Mouse (Mus musculus) forebrain, embryonic 10.5 days (tissue): ENCODE data around the gene Zmat5. TPM values are rescaled to one million over a fixed set of nuclear protein-coding genes. Genes with fewer than 3 reads are reported as not detected.

Source experiments
- DNase-seq: peaks from one replicate; pipeline ENCODE4 v3.0.0-alpha.2; 2017; ENCODE audit warnings: low spot score; ENCODE audit errors: extremely low spot score
- H3K27ac ChIP-seq: fragments of 300-500 bp; sonication (generic); 2 replicates; pipeline ENCODE4 v1.5.1; 2016; ENCODE audit warnings: mild to moderate bottlenecking
- H3K27me3 ChIP-seq: fragments of 300-500 bp; sonication (generic); 2 replicates; pipeline ENCODE4 v1.6.1; 2016; ENCODE audit warnings: mild to moderate bottlenecking; ENCODE audit not compliant: poor library complexity, severe bottlenecking
- H3K36me3 ChIP-seq: fragments of 300-500 bp; sonication (generic); replicated peaks from 2 replicates; pipeline ENCODE4 v1.6.1; 2016; ENCODE audit warnings: mild to moderate bottlenecking, moderate library complexity
- H3K4me1 ChIP-seq: fragments of 300-500 bp; sonication (generic); 2 replicates; pipeline ENCODE4 v1.6.1; 2016
- H3K4me3 ChIP-seq: fragments of 300-500 bp; sonication (generic); 2 replicates; pipeline ENCODE4 v1.5.1; 2016; ENCODE audit warnings: mild to moderate bottlenecking, moderate library complexity
- H3K9me3 ChIP-seq: fragments of 300-500 bp; sonication (generic); 2 replicates; pipeline ENCODE4 v1.6.1; 2016; ENCODE audit warnings: mild to moderate bottlenecking, moderate library complexity
- WGBS: fragments of 180-500 bp; shearing (Covaris S2); methylation state at CpG from one replicate; pipeline ENCODE4 v1.1.7; 2016; 5-methylcytosine and 5-hydroxymethylcytosine counted together
- polyA plus RNA-seq: library from polyadenylated mRNA; unstranded; fragments of >200 nt; fragmentation: Nextera tagmentation; extraction: Ambion mirVana; gene quantifications from 2 replicates; pipeline ENCODE4 v1.2.1, GENCODE M21; 2016

Gene Zmat5
- polyA plus RNA-seq, 1 experiment from 2014 or later, result 76.8 TPM

DNA sequence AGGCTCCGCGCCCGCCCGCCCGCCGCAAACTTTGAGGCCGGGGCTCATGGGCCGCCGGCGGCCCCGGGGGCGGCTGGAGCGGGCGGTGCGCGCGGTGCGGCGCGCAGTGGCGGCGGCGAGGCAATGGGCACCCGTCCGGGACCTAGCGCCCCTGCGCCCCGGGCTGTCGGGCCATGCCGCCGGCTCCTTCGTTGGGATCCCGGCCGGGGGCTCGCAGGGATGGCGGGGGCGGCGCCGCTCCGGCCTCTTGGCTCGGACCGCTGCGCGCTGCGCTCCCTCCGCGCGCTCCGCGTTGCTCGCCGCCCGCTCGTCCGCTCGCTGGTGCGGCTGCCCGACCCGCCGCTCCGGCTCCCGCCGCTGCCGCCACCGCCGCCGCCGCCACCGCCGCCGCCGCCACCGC is 42.3 kb downstream of the Zmat5 start, which contains the start of gene Cabp7:
TSS of gene Cabp7 (minus strand) at position 46 of the 400 bp plus-strand sequence.
- under 1% methylated on average over 65 of the region's 73 CpGs for WGBS
- no peaks in the 10 kb centered on the region for H3K9me3 ChIP-seq
- H3K27ac ChIP-seq, result peak within 1 kb of the TSS; percentile 30; the same call in 1 of the 2 replicates
- peaks cover 27% of the 10 kb centered on the region for H3K4me1 ChIP-seq
- H3K4me3 ChIP-seq, result peak within 1 kb of the TSS; percentile 67
- DNase-seq, result no peak
- H3K36me3 ChIP-seq, result no peaks in the 10 kb centered on the region
- peaks cover 99% of the 10 kb centered on the region for H3K27me3 ChIP-seq

DNA sequence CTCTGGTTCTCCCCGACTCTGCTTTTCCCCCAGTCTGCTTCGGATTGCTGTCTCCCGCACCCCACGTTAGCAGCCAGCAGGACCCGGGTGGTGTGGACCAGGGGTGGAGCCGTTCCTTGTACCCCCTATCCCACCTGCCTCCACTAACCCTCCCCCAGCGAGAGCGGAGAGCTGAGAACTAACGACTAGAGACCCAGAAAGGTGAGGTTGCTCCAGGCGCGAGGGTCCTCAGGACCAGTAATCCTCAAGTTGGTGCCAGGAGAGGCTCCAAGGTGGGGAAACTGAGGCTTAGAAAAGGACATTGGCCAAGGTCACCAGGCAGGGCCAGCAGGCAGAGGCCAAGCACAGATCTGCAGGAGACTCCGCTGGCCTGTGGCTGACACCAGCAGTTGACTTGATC is 42.8 kb downstream of the Zmat5 start:
- Histone ChIP-seq H3K36me3 (no peaks in the 10 kb centered on the region), H3K4me3 (peak overlapping the region; percentile 67), H3K4me1 (peaks cover 27% of the 10 kb centered on the region), H3K9me3 (no peaks in the 10 kb centered on the region), H3K27ac (0 out of 2 replicates have a peak overlapping the region, but pooled peaks have one; percentile 30), H3K27me3 (peaks cover 99% of the 10 kb centered on the region)
- WGBS, result 1% methylated on average over 12 of the region's 12 CpGs
- DNase-seq, result peak; percentile 37

DNA sequence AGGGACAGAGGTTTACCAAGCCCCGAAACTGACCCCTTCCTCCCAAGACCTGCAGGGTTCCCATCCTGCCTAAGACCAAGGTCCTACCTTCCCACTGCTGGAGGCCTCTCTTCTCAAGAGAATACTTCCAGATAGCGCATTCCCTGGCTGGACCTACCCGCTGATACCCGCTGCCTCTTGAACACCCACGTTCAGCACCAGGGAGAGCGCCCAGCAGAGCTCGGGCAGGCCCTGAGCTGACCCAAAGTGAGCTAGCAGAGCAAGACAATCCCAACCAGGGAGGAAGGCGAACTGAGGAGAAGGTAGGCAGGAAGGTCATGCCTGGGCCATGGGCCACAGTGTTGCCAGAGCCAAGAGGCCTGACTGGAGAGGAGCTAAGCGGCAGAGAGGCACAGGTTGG is 45.8 kb downstream of the Zmat5 start:
- Histone ChIP-seq H3K9me3 (peaks cover 6% of the 10 kb centered on the region; the same call in 1 of the 2 replicates), H3K36me3 (no peaks in the 10 kb centered on the region), H3K27me3 (peaks cover 75% of the 10 kb centered on the region), H3K4me3 (no peak overlapping the region), H3K27ac (no peak overlapping the region), H3K4me1 (peaks cover 43% of the 10 kb centered on the region)
- WGBS, result 6% methylated on average over 9 of the region's 9 CpGs
- DNase-seq, result peak; percentile 72

GRCm38 (mm10) chr11:4752836-4753235 is 48.4 kb downstream of the Zmat5 start:
- H3K27me3 ChIP-seq, result peaks cover 49% of the 10 kb centered on the region
- DNase-seq, result no peak
- H3K27ac ChIP-seq, result no peak overlapping the region
- H3K4me1 ChIP-seq, result peaks cover 18% of the 10 kb centered on the region
- WGBS, result 21% methylated on average over 10 of the region's 10 CpGs
- peaks cover 6% of the 10 kb centered on the region; the same call in 1 of the 2 replicates for H3K9me3 ChIP-seq
- no peak overlapping the region for H3K4me3 ChIP-seq
- no peaks in the 10 kb centered on the region for H3K36me3 ChIP-seq

- WGBS, result 95% methylated on average over 3 of the region's 3 CpGs
These were observed 49.6 kb downstream of the Zmat5 start for GRCm38 (mm10) chr11:4754036-4754435.

DNA sequence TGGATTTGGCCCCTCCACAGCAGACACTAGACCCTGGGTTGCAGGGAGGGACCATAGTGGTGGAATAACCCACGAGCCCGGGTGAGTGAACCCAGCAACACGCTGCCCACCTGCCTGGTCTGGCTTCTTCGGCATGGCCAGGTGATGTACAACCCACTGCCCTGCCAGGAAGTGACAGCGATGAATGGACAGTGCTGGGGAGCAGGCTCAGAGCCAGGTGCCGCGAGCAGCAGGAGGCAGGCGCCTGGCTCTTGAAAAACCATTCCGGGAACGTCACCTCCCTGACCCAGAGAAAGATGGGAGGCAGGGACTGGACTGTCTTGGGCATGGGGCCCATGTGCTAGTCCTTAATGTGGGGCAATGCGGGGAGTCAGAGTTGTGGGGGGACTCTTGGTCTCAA is 50.4 kb downstream of the Zmat5 start:
- H3K4me1 ChIP-seq, result peaks cover 18% of the 10 kb centered on the region
- no peak overlapping the region for H3K27ac ChIP-seq
- no peaks in the 10 kb centered on the region for H3K36me3 ChIP-seq
- no peak overlapping the region for H3K4me3 ChIP-seq
- no peak for DNase-seq
- peaks cover 6% of the 10 kb centered on the region; the same call in 1 of the 2 replicates for H3K9me3 ChIP-seq
- peaks cover 29% of the 10 kb centered on the region for H3K27me3 ChIP-seq
- 86% methylated on average over 11 of the region's 11 CpGs for WGBS

More at GRCm38 (mm10) chr11:4754036-4754435, 49.6 kb downstream of the Zmat5 start:
- H3K27ac ChIP-seq, result no peak overlapping the region
- H3K4me1 ChIP-seq, result peaks cover 18% of the 10 kb centered on the region
- H3K9me3 ChIP-seq, result peaks cover 6% of the 10 kb centered on the region; the same call in 1 of the 2 replicates
- H3K27me3 ChIP-seq, result peaks cover 37% of the 10 kb centered on the region
- no peaks in the 10 kb centered on the region for H3K36me3 ChIP-seq
- DNase-seq, result no peak
- H3K4me3 ChIP-seq, result no peak overlapping the region

DNA sequence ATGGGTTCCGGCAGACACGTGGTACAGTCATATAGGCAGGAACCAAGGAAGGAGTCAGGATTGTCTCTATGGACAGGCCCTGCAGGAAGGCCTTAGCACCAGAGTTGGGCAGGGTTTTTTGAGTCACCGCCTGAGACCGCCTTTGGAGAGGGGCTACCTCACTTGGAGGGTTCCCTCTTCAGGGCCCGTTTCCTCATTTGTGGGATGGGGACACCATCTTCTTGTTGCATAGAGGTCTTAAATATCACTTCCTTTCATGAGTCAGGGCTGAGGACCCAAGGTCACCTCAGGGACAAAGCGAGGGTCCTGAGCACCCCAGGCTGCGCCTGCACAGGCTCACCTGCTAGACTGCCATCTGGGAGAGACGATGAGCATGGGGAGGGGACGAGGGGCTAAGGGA is 52.0 kb downstream of the Zmat5 start:
- Histone ChIP-seq H3K36me3 (no peaks in the 10 kb centered on the region), H3K27ac (no peak overlapping the region), H3K4me1 (peaks cover 20% of the 10 kb centered on the region), H3K9me3 (peaks cover 6% of the 10 kb centered on the region; the same call in 1 of the 2 replicates), H3K27me3 (peaks cover 26% of the 10 kb centered on the region), H3K4me3 (no peak overlapping the region)
- no peak for DNase-seq
- 91% methylated on average over 9 of the region's 9 CpGs for WGBS

- Histone ChIP-seq H3K9me3 (peaks cover 6% of the 10 kb centered on the region; the same call in 1 of the 2 replicates), H3K36me3 (no peaks in the 10 kb centered on the region), H3K4me3 (no peak overlapping the region), H3K27me3 (peaks cover 27% of the 10 kb centered on the region), H3K4me1 (peaks cover 27% of the 10 kb centered on the region), H3K27ac (no peak overlapping the region)
- no peak for DNase-seq
- 81% methylated on average over 11 of the region's 11 CpGs for WGBS
These were observed 52.7 kb downstream of the Zmat5 start for GRCm38 (mm10) chr11:4756984-4757788.

DNA sequence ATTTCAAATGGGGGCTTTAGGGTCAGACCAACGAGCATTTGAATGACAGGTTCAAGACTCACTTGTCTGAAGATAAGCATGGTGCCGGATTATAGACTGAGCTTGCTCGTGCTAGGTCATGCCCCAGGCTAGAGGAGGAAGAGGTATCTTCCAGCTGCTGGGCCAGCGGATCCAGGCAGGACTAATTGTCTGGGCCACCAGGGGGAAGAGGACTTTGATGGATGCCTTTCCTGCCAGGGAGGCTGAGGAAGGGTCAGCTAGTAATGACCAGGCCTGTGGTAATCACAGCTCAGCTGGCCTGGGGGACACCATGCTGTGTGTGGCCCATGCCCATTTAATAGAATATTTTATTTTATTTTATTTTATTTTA is 53.3 kb downstream of the Zmat5 start:
- no peak for DNase-seq
- 61% methylated on average over 4 of the region's 4 CpGs for WGBS
- Histone ChIP-seq H3K4me3 (no peak overlapping the region), H3K9me3 (peaks cover 6% of the 10 kb centered on the region; the same call in 1 of the 2 replicates), H3K27ac (no peak overlapping the region), H3K36me3 (no peaks in the 10 kb centered on the region), H3K4me1 (peaks cover 28% of the 10 kb centered on the region), H3K27me3 (peaks cover 30% of the 10 kb centered on the region)

- 30% methylated on average over 4 of the region's 4 CpGs for WGBS
- Histone ChIP-seq H3K9me3 (no peaks in the 10 kb centered on the region), H3K27ac (no peak overlapping the region), H3K36me3 (0 out of 2 replicates have a peak, but pooled peaks cover 3% of the 10 kb centered on the region), H3K4me3 (no peak overlapping the region), H3K27me3 (peaks cover 29% of the 10 kb centered on the region), H3K4me1 (peaks cover 26% of the 10 kb centered on the region)
- no peak for DNase-seq
These were observed 56.0 kb downstream of the Zmat5 start for GRCm38 (mm10) chr11:4760438-4760837.

- Histone ChIP-seq H3K9me3 (no peaks in the 10 kb centered on the region), H3K4me3 (no peak overlapping the region), H3K4me1 (peaks cover 26% of the 10 kb centered on the region), H3K27ac (no peak overlapping the region), H3K36me3 (0 out of 2 replicates have a peak, but pooled peaks cover 6% of the 10 kb centered on the region), H3K27me3 (peaks cover 29% of the 10 kb centered on the region)
- DNase-seq, result no peak
- 13% methylated on average over 6 of the region's 6 CpGs for WGBS
These were observed 57.5 kb downstream of the Zmat5 start for GRCm38 (mm10) chr11:4761991-4762390.

- H3K27ac ChIP-seq, result no peak overlapping the region
- 5% methylated on average over 2 of the region's 2 CpGs for WGBS
These were observed 58.0 kb downstream of the Zmat5 start for GRCm38 (mm10) chr11:4762511-4762910.

DNA sequence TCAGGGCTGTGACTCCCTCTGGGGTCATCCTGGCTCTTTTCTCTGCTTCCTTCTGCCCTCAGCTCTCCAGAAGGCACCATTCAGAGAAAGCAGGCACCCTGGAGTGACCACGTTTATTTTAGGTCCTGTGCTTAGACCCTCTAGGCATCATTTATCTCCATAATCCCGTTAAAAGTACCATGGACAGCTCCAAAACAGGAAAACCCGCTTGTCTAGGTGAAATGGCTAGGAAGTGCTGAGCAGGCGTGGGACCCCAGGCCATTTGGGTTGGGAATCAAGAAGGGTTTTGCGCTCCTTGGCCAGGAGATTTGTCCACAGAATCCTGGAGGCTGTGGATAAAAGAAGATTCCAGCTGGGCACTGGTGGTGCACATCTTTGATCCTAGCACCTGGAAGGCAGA is 59.2 kb downstream of the Zmat5 start:
- 23% methylated on average over 5 of the region's 5 CpGs for WGBS
- DNase-seq, result no peak

More at GRCm38 (mm10) chr11:4762511-4762910, 58.0 kb downstream of the Zmat5 start:
- peaks cover 29% of the 10 kb centered on the region for H3K27me3 ChIP-seq
- no peak overlapping the region for H3K4me3 ChIP-seq
- H3K36me3 ChIP-seq, result 0 out of 2 replicates have a peak, but pooled peaks cover 11% of the 10 kb centered on the region
- peaks cover 26% of the 10 kb centered on the region for H3K4me1 ChIP-seq
- H3K9me3 ChIP-seq, result no peaks in the 10 kb centered on the region
- no peak for DNase-seq

More for the DNA sequence above, 59.2 kb downstream of the Zmat5 start:
- no peaks in the 10 kb centered on the region for H3K9me3 ChIP-seq
- H3K4me3 ChIP-seq, result no peak overlapping the region
- peaks cover 26% of the 10 kb centered on the region for H3K4me1 ChIP-seq
- H3K27ac ChIP-seq, result no peak overlapping the region
- peaks cover 20% of the 10 kb centered on the region for H3K36me3 ChIP-seq
- H3K27me3 ChIP-seq, result peaks cover 29% of the 10 kb centered on the region
